Mouse (Mus musculus): ENCODE results near the gene B4galnt2. TPM values are rescaled to one million over a fixed set of nuclear protein-coding genes. Genes with fewer than 3 reads are reported as not detected.

B4galnt2 gene
- total and polyA plus RNA-seq, 3 experiments: 0.15 to 4.5 TPM; not detected in 1

GRCm38 (mm10) chr11:95827464-95828085 is 87.1 kb downstream of the B4galnt2 start:
- peaks cover 5% of the 10 kb centered on the region; the same call in 1 of the 2 replicates for H3K79me2 ChIP-seq (ENCODE audit: control insufficient read depth, insufficient read depth, low read length, poor library complexity)
- no peaks in the 10 kb centered on the region for H3K9me3 ChIP-seq (replicated peaks; ENCODE audit: insufficient read depth, low read length)
- peak; percentile 84 for DNase-seq (ENCODE audit: low read depth, low spot score)
- H3K27ac ChIP-seq (ENCODE audit: control insufficient read depth, low read depth, low read length): peak overlapping the region; percentile 8
- no peaks in the 10 kb centered on the region for H3K27me3 ChIP-seq (ENCODE audit: control insufficient read depth in 1 of 2, insufficient read depth in 2 of 2, low read length in 2 of 2)
- peak overlapping the region in 1 of 2 experiments; percentile 3; a peak in 1 of 4 replicates for H3K4me3 ChIP-seq (ENCODE audit: control insufficient read depth in 1 of 2, insufficient read depth in 1 of 2, low read depth in 2 of 2, low read length in 2 of 2)
- peaks cover 29 to 44% of the 10 kb centered on the region in 2 experiments for H3K4me1 ChIP-seq (ENCODE audit: control insufficient read depth in 1 of 2, insufficient read depth in 2 of 2, low read length in 2 of 2)
- peaks cover 0 to 32% of the 10 kb centered on the region in 2 experiments; a peak in 2 of 4 replicates for H3K36me3 ChIP-seq (ENCODE audit: control insufficient read depth in 1 of 2, insufficient read depth in 2 of 2, low read length in 2 of 2)
- H3K9ac ChIP-seq (ENCODE audit: control insufficient read depth, low read depth, low read length, poor library complexity, severe bottlenecking): no peak overlapping the region
- TF ChIP-seq POLR2AphosphoS2 (IDR thresholded peaks at IDR 0.05; ENCODE audit: low read length) (no peak), MYC (IDR thresholded peaks at IDR 0.05; ENCODE audit: low read depth, low read length) (peak; percentile 58; the same call in 1 of the 2 replicates), ELF1 (IDR thresholded peaks at IDR 0.05; ENCODE audit: low read depth, low read length) (no peak), USF1 (IDR thresholded peaks at IDR 0.05; ENCODE audit: low read depth, low read length) (no peak), MYB (IDR thresholded peaks at IDR 0.05; ENCODE audit: low read depth, low read length) (no peak), MAFK (IDR thresholded peaks at IDR 0.05; ENCODE audit: borderline replicate concordance, low read depth, low read length) (no peak), NRF1 (IDR thresholded peaks at IDR 0.05; ENCODE audit: insufficient read depth, low read depth, low read length, poor library complexity, severe bottlenecking) (no peak), TBP (IDR thresholded peaks at IDR 0.05; ENCODE audit: low read depth, low read length) (no peak), ZNF384 (IDR thresholded peaks at IDR 0.05; ENCODE audit: low read depth, low read length) (peak; percentile 100), ZMIZ1 (IDR thresholded peaks at IDR 0.05; ENCODE audit: low read depth, low read length) (no peak), TAL1 (IDR thresholded peaks at IDR 0.05; ENCODE audit: low read length) (no peak), SIN3A (IDR thresholded peaks at IDR 0.05; ENCODE audit: low read length) (peak; percentile 72), UBTF (IDR thresholded peaks at IDR 0.05; ENCODE audit: borderline replicate concordance, insufficient read depth, low read depth, low read length) (no peak), MXI1 (IDR thresholded peaks at IDR 0.05; ENCODE audit: low read depth, low read length) (no peak), POLR2AphosphoS5 (IDR thresholded peaks at IDR 0.05; ENCODE audit: borderline replicate concordance, low read depth, low read length) (no peak), MAZ (IDR thresholded peaks at IDR 0.05; ENCODE audit: low read depth, low read length) (no peak), USF2 (IDR thresholded peaks at IDR 0.05; ENCODE audit: borderline replicate concordance in 1 of 2, insufficient read depth in 1 of 2, low read depth in 1 of 2, low read length in 2 of 2) (no peak), GABPA (IDR thresholded peaks at IDR 0.05; ENCODE audit: low read depth, low read length) (no peak), BHLHE40 (IDR thresholded peaks at IDR 0.05; ENCODE audit: borderline replicate concordance, low read depth, low read length) (peak; percentile 33; the same call in 1 of the 2 replicates), KAT2A (conservative IDR thresholded peaks at IDR 0.05; ENCODE audit: low read depth, low read length) (no peak), SMC3 (IDR thresholded peaks at IDR 0.05; ENCODE audit: low read depth, low read length) (peak; percentile 87), EP300 (IDR thresholded peaks at IDR 0.05; ENCODE audit: low read depth in 1 of 2, low read length in 2 of 2) (no peak; a peak in 1 of 4 replicates), CTCF (IDR thresholded peaks at IDR 0.05 in 2 of 3, conservative IDR thresholded peaks at IDR 0.05 in 1 of 3; ENCODE audit: control insufficient read depth in 1 of 3, insufficient read depth in 1 of 3, low read depth in 2 of 3, low read length in 3 of 3, poor library complexity in 1 of 3, severe bottlenecking in 1 of 3) (peak; percentile 76 to 91 (median 82)), ETS1 (IDR thresholded peaks at IDR 0.05; ENCODE audit: low read depth, low read length) (no peak; the same call in 1 of the 2 replicates), CHD1 (IDR thresholded peaks at IDR 0.05; ENCODE audit: low read depth, low read length) (no peak), ZC3H11A (IDR thresholded peaks at IDR 0.05; ENCODE audit: low read depth, low read length) (peak; percentile 89), GATA1 (IDR thresholded peaks at IDR 0.05; ENCODE audit: low read depth, low read length) (peak; percentile 42), E2F4 (IDR thresholded peaks at IDR 0.05; ENCODE audit: borderline replicate concordance, low read depth, low read length) (no peak), TCF12 (IDR thresholded peaks at IDR 0.05; ENCODE audit: low read depth, low read length) (no peak), HCFC1 (IDR thresholded peaks at IDR 0.05; ENCODE audit: low read depth, low read length) (peak; percentile 63), RCOR1 (IDR thresholded peaks at IDR 0.05; ENCODE audit: low read depth, low read length) (no peak), CHD2 (IDR thresholded peaks at IDR 0.05; ENCODE audit: low read length) (no peak), ZKSCAN1 (IDR thresholded peaks at IDR 0.05; ENCODE audit: low read depth, low read length) (peak; percentile 69; the same call in 1 of the 2 replicates), MAX (IDR thresholded peaks at IDR 0.05; ENCODE audit: low read length) (no peak), MEF2A (IDR thresholded peaks at IDR 0.05; ENCODE audit: extremely low read depth, insufficient replicate concordance, low read depth, low read length, poor library complexity, severe bottlenecking) (no peak), JUND (IDR thresholded peaks at IDR 0.05; ENCODE audit: low read depth, low read length) (no peak)

All from MEL (cell line).